Mouse (Mus musculus): ENCODE results near the gene Brk1.

DNA sequence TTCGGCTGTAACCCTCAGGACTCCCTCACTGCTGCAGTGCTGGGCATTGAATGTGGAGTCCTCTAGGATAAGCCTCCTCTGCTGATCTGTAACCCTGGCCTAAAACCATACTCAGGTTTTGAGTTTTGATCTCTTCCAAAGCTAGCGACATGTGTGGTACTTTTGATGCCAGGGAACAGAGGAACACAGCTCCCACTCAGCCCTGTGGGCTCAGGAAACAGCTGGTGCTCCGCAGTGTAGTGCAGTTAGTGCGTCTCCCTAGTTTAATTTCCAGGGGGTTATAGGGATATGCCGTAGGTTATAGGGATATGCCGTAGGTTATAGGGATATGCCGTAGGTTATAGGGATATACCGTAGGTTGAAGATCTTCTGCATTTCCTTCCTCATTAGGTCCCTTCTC, 10.4 kb downstream of the Brk1 start:
- TF ChIP-seq HCFC1 (IDR thresholded peaks at IDR 0.05; ENCODE audit: borderline replicate concordance, insufficient read depth, low read length) = no peak
- no peak for TF ChIP-seq MAFK (IDR thresholded peaks at IDR 0.05; ENCODE audit: insufficient read depth, low read depth, low read length)

Measured in ES-E14 (cell line).